Mouse (Mus musculus) heart, embryonic 14.5 days (tissue): Measurements from ENCODE around the gene Cd52. TPM values are rescaled to one million over a fixed set of nuclear protein-coding genes. Genes with fewer than 3 reads are reported as not detected.

ENCODE experiments used
- ATAC-seq: fragments of 200-750 bp; cut with Nextera tagmentation; 2 replicates; pipeline ENCODE4 v1.8.0; 2017; ENCODE audit warnings: low read depth, moderate TSS enrichment; ENCODE audit not compliant: insufficient number of reproducible peaks, insufficient read depth, low FRiP score
- H3K27ac ChIP-seq, 2 experiments: fragments of 200-500 bp in 1 of 2; fragments of 300-500 bp in 1 of 2; sonication (generic) in 1 of 2; replicated peaks in 1 of 2; 2 replicates each; pipeline ENCODE4 v1.5.1; 2012 to 2014; ENCODE audit warnings: low read depth in 2 of 2, low read length in 2 of 2, control low read depth in 1 of 2, mild to moderate bottlenecking in 1 of 2, mixed read lengths in 1 of 2; ENCODE audit not compliant: control insufficient read depth in 1 of 2, insufficient read depth in 1 of 2
- H3K27me3 ChIP-seq: fragments of 300-500 bp; sonication (generic); 2 replicates; pipeline ENCODE4 v1.6.1; 2014; ENCODE audit warnings: mild to moderate bottlenecking, low read length, control low read depth; ENCODE audit not compliant: control insufficient read depth, insufficient read depth
- H3K36me3 ChIP-seq: fragments of 300-500 bp; sonication (generic); 2 replicates; pipeline ENCODE4 v1.6.1; 2014; ENCODE audit warnings: mild to moderate bottlenecking, control low read depth, low read length, mixed read lengths; ENCODE audit not compliant: control insufficient read depth, insufficient read depth
- H3K4me1 ChIP-seq, 2 experiments: fragments of 200-500 bp in 1 of 2; fragments of 300-500 bp in 1 of 2; sonication (generic) in 1 of 2; 2 replicates each; pipeline ENCODE4 v1.6.1; 2012 to 2014; ENCODE audit warnings: low read length in 2 of 2, control low read depth in 1 of 2, mixed read lengths in 1 of 2; ENCODE audit not compliant: control insufficient read depth in 2 of 2, insufficient read depth in 2 of 2
- H3K4me2 ChIP-seq: fragments of 300-500 bp; sonication (generic); 2 replicates; pipeline ENCODE4 v1.6.1; 2014; ENCODE audit warnings: mild to moderate bottlenecking, low read length
- H3K4me3 ChIP-seq, 2 experiments: fragments of 200-500 bp in 1 of 2; fragments of 300-500 bp in 1 of 2; sonication (generic) in 1 of 2; 2 replicates each; pipeline ENCODE4 v1.5.1; 2012 to 2014; ENCODE audit warnings: low read length in 2 of 2, mild to moderate bottlenecking in 2 of 2, control low read depth in 1 of 2, low read depth in 1 of 2, moderate library complexity in 1 of 2; ENCODE audit not compliant: control insufficient read depth in 1 of 2, insufficient read depth in 1 of 2
- H3K9ac ChIP-seq: fragments of 300-500 bp; sonication (generic); 2 replicates; pipeline ENCODE4 v1.6.1; 2014; ENCODE audit warnings: mild to moderate bottlenecking, low read length
- H3K9me3 ChIP-seq: fragments of 300-500 bp; sonication (generic); 2 replicates; pipeline ENCODE4 v1.6.1; 2016; ENCODE audit warnings: low read length, control low read depth; ENCODE audit not compliant: control insufficient read depth
- WGBS: fragments of 180-500 bp; shearing (Covaris S2); extraction: QIAGEN DNeasy Blood & Tissue Kit; methylation state at CpG from one replicate; pipeline ENCODE4 v1.1.7; 2014; 5-methylcytosine and 5-hydroxymethylcytosine counted together
- polyA plus RNA-seq: library from polyadenylated mRNA; unstranded; fragments of >200 nt; fragmentation: Nextera tagmentation; extraction: Ambion mirVana; gene quantifications from 2 replicates; pipeline ENCODE4 v1.2.1, GENCODE M21; 2014

Gene Cd52
- polyA plus RNA-seq, 1 experiment from 2014 or later, result 10.7 TPM

DNA sequence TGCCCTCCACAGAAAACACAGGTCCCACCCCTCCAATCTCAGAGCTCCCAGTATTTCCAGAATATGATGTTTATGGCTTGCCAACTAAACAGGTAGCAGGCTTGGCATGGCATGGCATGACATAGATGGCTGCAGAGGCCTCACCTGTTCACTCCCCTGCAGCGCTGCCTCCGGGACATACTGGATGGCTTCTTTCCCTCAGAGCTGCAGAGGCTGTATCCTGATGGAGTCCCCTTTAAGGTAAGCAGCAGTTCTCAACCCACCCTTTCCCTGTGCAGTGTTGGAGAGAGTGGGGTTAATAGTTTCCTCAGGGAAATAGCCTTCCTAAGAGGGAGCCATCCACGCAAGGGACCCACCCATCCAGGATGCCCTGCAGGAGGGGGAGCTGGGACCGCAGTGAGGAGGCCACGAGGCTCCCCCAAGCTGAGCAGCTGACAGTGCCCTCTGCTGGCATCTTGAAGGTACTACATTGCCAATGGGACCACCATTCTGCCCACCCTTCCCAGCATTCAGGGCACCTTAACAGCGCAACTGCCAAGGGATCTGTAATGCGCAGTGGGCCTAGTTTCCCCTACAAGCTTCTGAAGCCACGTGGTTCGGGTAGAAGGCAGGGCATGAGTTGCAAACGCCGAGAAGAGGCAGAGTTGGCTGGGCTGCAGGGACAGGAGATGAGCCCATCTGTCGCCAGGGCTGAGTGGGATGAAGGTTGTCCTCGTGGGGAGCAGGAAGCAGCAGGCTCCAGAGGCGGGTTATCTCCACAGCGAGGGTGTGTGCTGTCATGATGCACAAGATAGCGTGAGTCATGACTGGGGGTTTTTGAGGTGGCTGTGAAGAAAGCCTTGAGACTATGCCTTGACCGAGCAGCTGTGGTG lies 29.0 kb upstream of the Cd52 start:
- H3K4me3 ChIP-seq, result no peak overlapping the region
- WGBS, result 16% methylated on average over 17 of the region's 17 CpGs
- H3K4me1 ChIP-seq, result peaks cover 7 to 13% of the 10 kb centered on the region in 2 experiments
- H3K4me2 ChIP-seq, result no peak overlapping the region
- no peaks in the 10 kb centered on the region for H3K27me3 ChIP-seq
- H3K36me3 ChIP-seq, result peaks cover 7% of the 10 kb centered on the region; the same call in 1 of the 2 replicates
- no peaks in the 10 kb centered on the region for H3K9me3 ChIP-seq
- H3K27ac ChIP-seq, result no peak overlapping the region
- no peak for ATAC-seq
- H3K9ac ChIP-seq, result no peak overlapping the region

DNA sequence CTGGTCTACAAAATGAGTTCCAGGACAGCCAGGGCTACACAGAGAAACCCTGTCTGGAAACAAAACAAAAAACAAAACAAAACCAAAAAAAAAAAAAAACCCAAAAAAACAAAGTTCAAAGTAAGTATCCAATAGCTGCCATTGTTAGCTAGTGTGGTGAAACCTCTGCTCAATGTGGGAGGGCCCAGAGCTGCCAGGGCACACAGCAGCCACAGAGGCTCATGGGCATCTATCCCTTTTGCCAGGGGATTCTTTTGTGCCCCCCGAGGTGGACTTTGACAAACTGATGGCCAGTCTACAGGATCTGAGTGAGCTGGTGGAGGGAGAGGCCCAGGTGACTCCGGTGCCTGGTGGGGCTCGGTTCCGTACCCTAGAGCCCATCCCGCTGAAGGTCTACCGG lies 28.3 kb upstream of the Cd52 start:
- H3K27me3 ChIP-seq, result no peaks in the 10 kb centered on the region
- peaks cover 7% of the 10 kb centered on the region; the same call in 1 of the 2 replicates for H3K36me3 ChIP-seq
- no peak for ATAC-seq
- H3K9ac ChIP-seq, result no peak overlapping the region
- no peak overlapping the region for H3K4me3 ChIP-seq
- no peaks in the 10 kb centered on the region for H3K9me3 ChIP-seq
- WGBS, result 89% methylated on average over 6 of the region's 6 CpGs
- peaks cover 9 to 15% of the 10 kb centered on the region in 2 experiments; a peak in 3 of 4 replicates for H3K4me1 ChIP-seq
- no peak overlapping the region for H3K4me2 ChIP-seq
- no peak overlapping the region for H3K27ac ChIP-seq

DNA sequence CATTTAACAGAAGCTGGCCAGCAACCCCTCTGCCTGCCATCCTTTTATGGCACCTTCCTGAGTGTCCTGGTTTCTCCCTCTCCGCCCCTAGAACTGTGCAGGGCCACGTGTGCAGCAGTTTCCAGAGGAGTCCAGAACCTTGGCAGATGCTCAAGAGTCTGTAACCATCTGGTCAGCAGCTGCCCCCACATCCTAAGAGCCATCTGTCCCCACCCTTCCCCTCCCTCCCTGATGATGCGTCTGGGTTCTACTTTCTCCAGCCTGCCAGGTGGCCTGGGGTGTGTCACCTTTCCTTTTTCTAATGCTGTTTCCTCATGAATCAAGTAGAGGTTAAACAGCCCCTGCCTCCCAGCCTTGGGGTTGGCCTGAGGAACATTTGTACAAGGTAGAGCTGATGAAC lies 27.4 kb upstream of the Cd52 start:
- H3K4me1 ChIP-seq, result peaks cover 2 to 10% of the 10 kb centered on the region in 2 experiments; a peak in 1 of 4 replicates
- no peak for ATAC-seq
- H3K4me3 ChIP-seq, result no peak overlapping the region
- H3K9ac ChIP-seq, result no peak overlapping the region
- H3K27me3 ChIP-seq, result no peaks in the 10 kb centered on the region
- no peak overlapping the region for H3K27ac ChIP-seq
- no peak overlapping the region for H3K4me2 ChIP-seq
- H3K9me3 ChIP-seq, result no peaks in the 10 kb centered on the region
- peaks cover 7% of the 10 kb centered on the region; the same call in 1 of the 2 replicates for H3K36me3 ChIP-seq
- WGBS, result 40% methylated on average over 3 of the region's 3 CpGs

DNA sequence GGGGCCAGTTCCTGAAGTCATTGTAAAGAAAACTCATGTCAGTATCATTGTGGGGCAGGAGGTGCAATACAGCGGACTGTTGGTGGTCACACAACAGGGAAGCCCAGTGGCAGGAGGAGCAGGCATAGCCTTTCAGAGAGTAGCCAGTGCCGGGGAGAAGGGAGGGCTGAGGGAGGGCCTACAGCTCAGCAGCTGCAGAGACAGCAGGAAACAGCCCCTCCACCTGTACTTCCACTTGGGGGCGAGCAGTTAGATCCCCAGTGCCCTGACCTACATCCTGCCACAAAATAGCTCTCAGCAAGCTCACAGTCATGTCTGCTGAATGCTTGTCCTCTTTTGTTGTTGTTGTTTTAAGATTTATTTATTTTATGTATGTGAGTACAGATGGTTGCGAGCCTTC lies 26.7 kb upstream of the Cd52 start:
- ATAC-seq, result no peak
- H3K4me3 ChIP-seq, result no peak overlapping the region
- no peaks in the 10 kb centered on the region for H3K9me3 ChIP-seq
- no peaks in the 10 kb centered on the region for H3K27me3 ChIP-seq
- 47% methylated on average over 4 of the region's 4 CpGs for WGBS
- no peak overlapping the region for H3K27ac ChIP-seq
- no peak overlapping the region for H3K4me2 ChIP-seq
- H3K36me3 ChIP-seq, result peaks cover 7% of the 10 kb centered on the region; the same call in 1 of the 2 replicates
- peaks cover 2 to 7% of the 10 kb centered on the region in 2 experiments; a peak in 1 of 4 replicates for H3K4me1 ChIP-seq
- no peak overlapping the region for H3K9ac ChIP-seq

DNA sequence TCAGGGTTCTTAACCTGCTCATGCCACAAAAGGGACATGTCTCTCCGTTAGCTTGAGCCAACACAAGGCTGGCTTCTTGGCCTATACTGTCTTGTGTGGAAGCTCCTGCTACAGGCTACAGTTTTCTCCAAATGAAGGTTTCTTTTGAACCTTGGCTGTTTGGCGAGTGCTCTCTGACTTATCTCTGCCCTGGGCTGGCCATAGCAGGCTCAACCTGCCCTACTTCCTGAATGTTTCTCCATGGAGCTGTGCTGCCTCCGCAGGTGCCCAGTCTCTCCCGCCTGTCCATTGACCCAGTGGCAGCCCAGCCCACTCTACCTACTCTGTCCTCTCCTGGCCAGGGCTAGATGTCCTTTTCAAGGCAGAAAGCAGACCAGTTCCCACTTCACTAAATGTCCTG lies 26.0 kb upstream of the Cd52 start:
- Histone ChIP-seq H3K4me1 (peaks cover 2 to 7% of the 10 kb centered on the region in 2 experiments; a peak in 1 of 4 replicates), H3K9ac (no peak overlapping the region), H3K4me2 (no peak overlapping the region), H3K27ac (no peak overlapping the region), H3K9me3 (no peaks in the 10 kb centered on the region), H3K36me3 (peaks cover 1% of the 10 kb centered on the region; the same call in 1 of the 2 replicates), H3K4me3 (no peak overlapping the region), H3K27me3 (no peaks in the 10 kb centered on the region)
- 76% methylated on average over 4 of the region's 4 CpGs for WGBS
- no peak for ATAC-seq

DNA sequence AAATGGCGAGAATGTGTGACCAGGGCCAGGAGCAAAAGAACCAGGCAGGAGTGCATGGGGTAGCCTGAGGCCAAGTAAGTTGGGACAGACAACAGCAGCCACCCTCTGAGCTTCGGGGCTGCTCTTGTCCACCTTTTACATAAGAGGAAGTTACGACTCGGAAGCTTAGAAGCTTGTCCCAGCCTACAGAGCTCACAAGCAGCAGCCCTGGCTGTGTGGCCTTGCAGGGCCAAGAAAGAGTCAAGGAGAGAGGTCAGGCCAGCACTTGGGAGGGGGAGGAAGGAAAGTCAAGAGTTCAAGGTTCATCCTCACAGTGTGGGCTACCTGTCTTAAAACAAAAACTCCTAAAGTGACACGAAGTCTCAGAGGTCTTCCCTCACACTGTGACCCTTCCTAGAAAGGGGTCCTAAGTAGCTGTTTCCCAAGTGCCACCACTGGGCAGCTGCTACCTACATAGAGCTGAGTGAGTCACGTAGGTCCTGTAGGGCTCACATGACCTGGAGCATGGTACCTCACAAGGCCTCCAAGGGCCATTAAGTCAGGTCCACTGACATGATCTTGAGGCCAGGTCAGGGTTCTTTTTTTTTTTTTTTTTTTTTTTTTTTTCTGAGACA lies 25.4 kb upstream of the Cd52 start:
- Histone ChIP-seq H3K27me3 (no peaks in the 10 kb centered on the region), H3K27ac (no peak overlapping the region), H3K4me2 (no peak overlapping the region), H3K9me3 (no peaks in the 10 kb centered on the region), H3K36me3 (no peaks in the 10 kb centered on the region), H3K4me1 (peaks cover 2 to 7% of the 10 kb centered on the region in 2 experiments; a peak in 1 of 4 replicates), H3K9ac (no peak overlapping the region), H3K4me3 (no peak overlapping the region)
- no peak for ATAC-seq
- WGBS, result 73% methylated on average over 6 of the region's 6 CpGs

DNA sequence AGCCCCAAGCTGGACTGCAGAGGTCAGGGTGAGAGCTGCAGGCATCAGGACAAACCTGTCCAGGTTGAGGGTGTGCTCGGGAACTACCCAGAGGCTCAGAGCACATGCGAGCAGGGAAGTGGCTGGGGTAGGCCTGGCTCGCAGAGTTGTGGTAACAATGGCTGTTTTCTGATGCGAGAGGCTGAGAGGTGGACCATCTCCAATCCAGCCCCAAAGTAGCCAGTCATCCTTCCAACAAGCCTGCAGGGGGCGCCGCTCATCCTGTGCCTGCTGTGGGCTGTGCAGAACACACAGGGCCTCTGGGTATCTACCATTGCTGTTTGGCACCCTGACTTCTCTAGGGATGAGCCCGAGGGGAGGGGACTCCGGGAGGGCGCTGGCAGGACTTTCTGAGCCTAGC lies 24.8 kb upstream of the Cd52 start:
- 72% methylated on average over 9 of the region's 9 CpGs for WGBS
- no peak for ATAC-seq
- H3K27me3 ChIP-seq, result no peaks in the 10 kb centered on the region
- H3K27ac ChIP-seq, result no peak overlapping the region
- no peaks in the 10 kb centered on the region for H3K9me3 ChIP-seq
- H3K4me1 ChIP-seq, result peaks cover 2 to 7% of the 10 kb centered on the region in 2 experiments; a peak in 1 of 4 replicates
- no peaks in the 10 kb centered on the region for H3K36me3 ChIP-seq
- H3K4me3 ChIP-seq, result no peak overlapping the region
- H3K9ac ChIP-seq, result no peak overlapping the region
- no peak overlapping the region for H3K4me2 ChIP-seq
